Mouse (Mus musculus) intestine, postnatal 0 days (tissue): ENCODE data around the gene Tnfrsf23. TPM values are rescaled to one million over a fixed set of nuclear protein-coding genes. Genes with fewer than 3 reads are reported as not detected.

Source experiments
- ATAC-seq: fragments of 200-750 bp; cut with Nextera tagmentation; 2 replicates; pipeline ENCODE4 v1.8.0; 2017; ENCODE audit warnings: mild to moderate bottlenecking, moderate TSS enrichment, moderate library complexity
- H3K27ac ChIP-seq: fragments of 300-500 bp; sonication (generic); 2 replicates; pipeline ENCODE4 v1.5.1; 2014; ENCODE audit warnings: mild to moderate bottlenecking, low read depth, low read length, moderate library complexity
- H3K27me3 ChIP-seq: fragments of 300-500 bp; sonication (generic); replicated peaks from 2 replicates; pipeline ENCODE4 v1.6.1; 2014; ENCODE audit warnings: low read length, mixed read lengths; ENCODE audit not compliant: control insufficient read depth, insufficient read depth
- H3K36me3 ChIP-seq: fragments of 300-500 bp; sonication (generic); 2 replicates; pipeline ENCODE4 v1.6.1; 2014; ENCODE audit warnings: mild to moderate bottlenecking, moderate library complexity; ENCODE audit not compliant: control insufficient read depth, insufficient read depth
- H3K4me1 ChIP-seq: fragments of 300-500 bp; sonication (generic); replicated peaks from 2 replicates; pipeline ENCODE4 v1.6.1; 2014; ENCODE audit warnings: antibody characterized with exemption, low read length, mixed read lengths; ENCODE audit not compliant: control insufficient read depth, insufficient read depth
- H3K4me2 ChIP-seq: fragments of 300-500 bp; sonication (generic); replicated peaks from 2 replicates; pipeline ENCODE4 v1.6.1; 2014; ENCODE audit warnings: low read depth, mild to moderate bottlenecking, moderate library complexity
- H3K4me3 ChIP-seq: fragments of 300-500 bp; sonication (generic); 2 replicates; pipeline ENCODE4 v1.5.1; 2014; ENCODE audit warnings: low read depth, low read length
- H3K9ac ChIP-seq: fragments of 300-500 bp; sonication (generic); 2 replicates; pipeline ENCODE4 v1.6.1; 2014; ENCODE audit warnings: mild to moderate bottlenecking, low read depth, low read length
- H3K9me3 ChIP-seq: fragments of 300-500 bp; sonication (generic); 2 replicates; pipeline ENCODE4 v1.6.1; 2016; ENCODE audit warnings: mixed run types; ENCODE audit not compliant: control insufficient read depth
- CTCF ChIP-seq: sonication (generic); IDR thresholded peaks from 2 replicates; pipeline ENCODE4 v1.5.1; 2016; ENCODE audit warnings: low read depth, mild to moderate bottlenecking, control low read depth, antibody characterized with exemption, moderate library complexity
- WGBS: fragments of 180-500 bp; shearing (Covaris S2); extraction: QIAGEN DNeasy Blood & Tissue Kit; methylation state at CpG from one replicate; pipeline ENCODE4 v1.1.7; 2014; 5-methylcytosine and 5-hydroxymethylcytosine counted together
- polyA plus RNA-seq: library from polyadenylated mRNA; unstranded; fragments of >200 nt; fragmentation: Nextera tagmentation; extraction: Ambion mirVana; gene quantifications from 2 replicates; pipeline ENCODE4 v1.2.1, GENCODE M21; 2015

The Tnfrsf23 gene
- 5.1 and 6.3 TPM in 2 replicates for polyA plus RNA-seq

DNA sequence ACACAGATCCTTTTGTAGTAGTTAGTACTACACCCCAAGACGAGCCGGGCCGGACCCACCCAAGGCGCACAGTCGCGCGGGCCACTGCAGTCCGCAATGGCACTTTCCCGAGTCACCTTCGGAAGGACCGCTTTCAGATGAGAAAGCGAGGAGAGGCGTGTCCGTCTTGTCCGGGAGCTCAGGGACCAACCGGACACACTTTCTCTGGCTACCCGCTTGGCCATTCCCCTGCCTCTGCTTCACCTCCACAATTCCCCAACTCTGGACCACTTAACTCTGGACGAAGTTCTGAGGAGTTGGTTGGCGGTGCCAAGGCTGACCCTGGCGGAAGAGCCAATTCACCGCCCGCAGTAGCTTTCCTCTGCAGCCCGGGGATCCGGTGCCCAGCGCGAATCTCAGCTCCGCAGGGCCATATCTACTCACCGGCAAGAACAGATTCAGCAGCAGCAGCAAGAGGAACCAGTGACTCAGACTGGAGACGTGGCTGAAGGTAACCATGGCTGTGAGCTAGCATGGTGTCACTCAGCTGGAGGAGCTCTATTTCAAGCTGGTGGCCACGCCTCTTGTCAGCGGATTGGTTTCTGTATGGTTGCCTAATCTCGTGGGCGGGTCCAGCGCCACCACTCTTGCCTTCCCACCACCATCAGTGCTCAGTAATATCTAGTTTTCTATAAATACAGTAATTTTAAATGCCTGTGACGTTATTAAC lies at the start of gene Tnfrsf23:
Gene Tnfrsf23 (minus strand): TSS at position 514 of the 709 bp plus-strand sequence.
- H3K27ac ChIP-seq = peak within 1 kb of the TSS; percentile 41; the same call in 1 of the 2 replicates
- WGBS = 3% methylated on average over 35 of the region's 35 CpGs
- H3K27me3 ChIP-seq = no peaks in the 10 kb centered on the region
- H3K36me3 ChIP-seq = peaks cover 21% of the 10 kb centered on the region; the same call in 1 of the 2 replicates
- peak within 1 kb of the TSS; percentile 50 for H3K9ac ChIP-seq
- no peaks in the 10 kb centered on the region for H3K4me1 ChIP-seq
- H3K4me2 ChIP-seq = peak within 1 kb of the TSS; percentile 95
- no peaks in the 10 kb centered on the region for H3K9me3 ChIP-seq
- peak; percentile 19; the same call in 1 of the 2 replicates for TF ChIP-seq CTCF
- H3K4me3 ChIP-seq = peak within 1 kb of the TSS; percentile 49
- peak; percentile 89 for ATAC-seq

DNA sequence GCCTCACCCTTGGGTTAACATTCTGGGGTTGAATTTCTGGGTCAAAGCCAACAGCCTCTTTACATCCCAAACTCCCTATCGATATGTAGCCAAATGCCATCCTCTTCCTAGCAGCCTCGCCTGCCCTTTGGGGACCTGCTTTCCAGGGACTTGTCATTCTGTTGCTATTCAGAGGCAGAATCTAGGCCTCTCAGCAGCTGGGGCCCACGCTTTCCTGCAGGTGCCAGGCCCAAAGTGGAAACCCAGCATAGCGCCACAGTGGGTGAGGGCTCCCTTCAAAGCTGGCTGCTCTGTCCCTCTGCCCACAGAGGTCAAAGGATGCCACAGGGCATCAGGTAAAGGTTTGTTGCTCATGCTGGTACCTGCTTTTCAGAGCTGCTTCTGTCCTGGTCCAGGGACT lies 48.1 kb upstream of the Tnfrsf23 start:
- WGBS = 92% methylated on average over 4 of the region's 4 CpGs

DNA sequence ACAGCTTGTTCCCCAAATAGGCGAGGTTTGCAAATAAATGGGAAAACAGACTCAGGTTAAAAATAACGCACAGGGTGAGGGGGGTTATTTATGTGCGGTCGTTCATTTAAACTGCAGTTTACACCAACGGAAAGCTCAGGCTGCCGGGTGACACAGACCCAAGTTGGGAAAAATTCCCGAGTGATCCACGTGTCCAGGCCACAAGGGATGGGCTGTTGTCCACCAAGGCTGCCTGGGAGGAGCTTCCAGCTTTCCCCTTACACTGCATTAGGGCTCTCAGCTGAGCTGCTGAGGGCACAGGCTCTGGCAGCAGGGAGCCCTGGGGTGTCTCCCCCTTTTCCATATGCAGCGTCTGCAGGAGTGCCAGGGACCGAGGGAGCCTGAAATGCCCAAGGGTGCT lies 44.2 kb upstream of the Tnfrsf23 start:
- no peak overlapping the region for H3K4me3 ChIP-seq
- no peak overlapping the region for H3K27ac ChIP-seq
- H3K36me3 ChIP-seq = peaks cover under 1% of the 10 kb centered on the region; the same call in 1 of the 2 replicates
- no peaks in the 10 kb centered on the region for H3K9me3 ChIP-seq
- no peak overlapping the region for H3K4me2 ChIP-seq
- 67% methylated on average over 10 of the region's 10 CpGs for WGBS
- no peaks in the 10 kb centered on the region for H3K4me1 ChIP-seq
- H3K9ac ChIP-seq = no peak overlapping the region
- no peaks in the 10 kb centered on the region for H3K27me3 ChIP-seq
- ATAC-seq = no peak
- TF ChIP-seq CTCF = no peak

More for the DNA sequence above, 48.1 kb upstream of the Tnfrsf23 start:
- no peak overlapping the region for H3K4me2 ChIP-seq
- H3K36me3 ChIP-seq = peaks cover 3% of the 10 kb centered on the region; the same call in 1 of the 2 replicates
- H3K9me3 ChIP-seq = no peaks in the 10 kb centered on the region
- peaks cover 6% of the 10 kb centered on the region; the same call in 1 of the 2 replicates for H3K4me1 ChIP-seq
- no peak overlapping the region for H3K27ac ChIP-seq
- H3K4me3 ChIP-seq = no peak overlapping the region
- H3K27me3 ChIP-seq = no peaks in the 10 kb centered on the region
- no peak for ATAC-seq
- no peak overlapping the region for H3K9ac ChIP-seq
- TF ChIP-seq CTCF = no peak

GRCm38 (mm10) chr7:143726396-143726795 lies 40.7 kb upstream of the Tnfrsf23 start:
- Histone ChIP-seq H3K9me3 (no peaks in the 10 kb centered on the region), H3K4me3 (no peak overlapping the region), H3K27me3 (no peaks in the 10 kb centered on the region), H3K36me3 (no peaks in the 10 kb centered on the region), H3K27ac (no peak overlapping the region), H3K4me2 (no peak overlapping the region), H3K4me1 (no peaks in the 10 kb centered on the region; the same call in 1 of the 2 replicates), H3K9ac (no peak overlapping the region)
- peak; percentile 39 for TF ChIP-seq CTCF
- no peak for ATAC-seq
- 68% methylated on average over 4 of the region's 4 CpGs for WGBS

DNA sequence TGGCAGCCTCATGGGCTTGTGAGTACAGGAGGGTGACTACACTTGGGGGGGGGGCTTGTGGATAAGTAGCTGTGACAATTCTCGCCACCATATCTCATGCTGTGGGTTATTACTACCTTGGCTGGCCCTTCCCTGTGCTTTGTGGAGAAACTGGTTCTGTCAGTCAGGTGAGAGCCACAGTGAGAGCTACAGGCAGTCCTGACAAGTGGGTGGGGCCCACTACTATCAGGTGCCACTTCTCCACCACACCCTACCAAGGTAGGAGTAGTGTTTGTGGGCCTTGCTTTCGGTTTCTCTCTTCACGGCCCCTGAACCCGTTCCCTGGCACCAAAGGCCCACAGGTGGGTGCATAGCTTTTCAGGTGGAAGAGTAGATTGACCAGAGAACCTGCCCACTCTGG lies 38.2 kb upstream of the Tnfrsf23 start:
- H3K36me3 ChIP-seq = no peaks in the 10 kb centered on the region
- no peaks in the 10 kb centered on the region; the same call in 1 of the 2 replicates for H3K4me1 ChIP-seq
- WGBS = 36% methylated on average over 4 of the region's 4 CpGs
- peak overlapping the region; percentile 30; the same call in 1 of the 2 replicates for H3K4me3 ChIP-seq
- H3K9me3 ChIP-seq = no peaks in the 10 kb centered on the region
- peak overlapping the region; percentile 60 for H3K4me2 ChIP-seq
- ATAC-seq = peak; percentile 96
- TF ChIP-seq CTCF = no peak
- H3K9ac ChIP-seq = peak overlapping the region; percentile 26; the same call in 1 of the 2 replicates
- no peaks in the 10 kb centered on the region for H3K27me3 ChIP-seq
- peak overlapping the region; percentile 76 for H3K27ac ChIP-seq

DNA sequence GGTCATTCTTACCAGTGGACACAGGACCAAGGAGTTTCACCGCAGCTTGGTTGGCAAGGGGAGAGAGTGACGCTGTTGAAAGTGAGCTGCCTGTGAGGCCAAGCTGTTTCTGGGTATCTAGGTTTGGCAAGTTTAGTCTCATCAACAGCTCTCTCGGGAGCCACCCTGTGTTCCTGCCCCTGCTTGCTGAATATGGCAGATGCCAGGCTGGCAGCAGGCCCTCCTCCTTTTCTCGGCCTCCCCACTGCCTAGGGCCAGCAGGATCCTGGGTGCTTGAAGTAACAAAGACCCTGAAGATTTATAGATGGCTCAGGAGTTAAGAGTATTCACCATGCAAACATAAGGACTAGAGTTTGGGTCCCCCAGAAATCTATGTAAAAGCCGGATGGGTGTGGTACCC lies 37.0 kb upstream of the Tnfrsf23 start:
- H3K36me3 ChIP-seq = no peaks in the 10 kb centered on the region
- no peak for ATAC-seq
- H3K9ac ChIP-seq = no peak overlapping the region
- no peak overlapping the region for H3K27ac ChIP-seq
- no peaks in the 10 kb centered on the region for H3K9me3 ChIP-seq
- TF ChIP-seq CTCF = no peak
- H3K4me1 ChIP-seq = peaks cover 2% of the 10 kb centered on the region; the same call in 1 of the 2 replicates
- no peak overlapping the region for H3K4me2 ChIP-seq
- H3K4me3 ChIP-seq = no peak overlapping the region
- 89% methylated on average over 5 of the region's 5 CpGs for WGBS
- H3K27me3 ChIP-seq = no peaks in the 10 kb centered on the region
